Mouse (Mus musculus): ENCODE data around the gene 4930522L14Rik.
"Not testable (repeated sequence)": the region's sequence is repeated elsewhere in the genome, so short reads cannot be mapped to it uniquely, and the experiment has no call there.

Gene 4930522L14Rik

GRCm38 (mm10) chr5:109751391-109752071 lies at the start of gene 4930522L14Rik:
TSS of gene 4930522L14Rik (minus strand) at chr5:109751886.
- DNase-seq (ENCODE audit: low spot score) = peak; percentile 49

GRCm38 (mm10) chr5:109801466-109801865 lies 49.8 kb upstream of the 4930522L14Rik start:
- not testable (repeated sequence) for DNase-seq (ENCODE audit: low spot score)

- not testable (repeated sequence) for DNase-seq (ENCODE audit: low spot score)
These were observed 48.3 kb upstream of the 4930522L14Rik start for GRCm38 (mm10) chr5:109799948-109800347.

DNA sequence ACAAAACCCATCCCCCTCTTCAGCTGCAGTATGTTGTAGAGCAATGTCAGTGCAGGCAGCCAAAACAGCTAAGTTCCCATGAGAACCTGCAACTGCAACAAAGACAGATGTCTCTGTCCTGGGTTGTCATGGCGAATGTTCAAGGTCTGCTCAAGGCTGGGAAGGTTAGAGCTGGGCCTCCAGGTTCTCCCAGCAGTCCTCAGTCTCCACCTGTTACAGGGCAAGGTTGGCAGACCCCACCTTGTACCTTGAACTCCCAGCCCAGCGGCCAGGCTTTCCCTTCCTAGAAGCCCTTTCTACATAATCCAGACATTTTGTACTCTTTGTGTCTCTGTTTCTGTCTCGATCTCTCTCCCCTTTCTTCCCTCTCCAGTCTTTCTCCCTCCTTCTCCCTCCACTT lies 45.3 kb upstream of the 4930522L14Rik start:
- DNase-seq (ENCODE audit: low spot score) = not testable (repeated sequence)

DNA sequence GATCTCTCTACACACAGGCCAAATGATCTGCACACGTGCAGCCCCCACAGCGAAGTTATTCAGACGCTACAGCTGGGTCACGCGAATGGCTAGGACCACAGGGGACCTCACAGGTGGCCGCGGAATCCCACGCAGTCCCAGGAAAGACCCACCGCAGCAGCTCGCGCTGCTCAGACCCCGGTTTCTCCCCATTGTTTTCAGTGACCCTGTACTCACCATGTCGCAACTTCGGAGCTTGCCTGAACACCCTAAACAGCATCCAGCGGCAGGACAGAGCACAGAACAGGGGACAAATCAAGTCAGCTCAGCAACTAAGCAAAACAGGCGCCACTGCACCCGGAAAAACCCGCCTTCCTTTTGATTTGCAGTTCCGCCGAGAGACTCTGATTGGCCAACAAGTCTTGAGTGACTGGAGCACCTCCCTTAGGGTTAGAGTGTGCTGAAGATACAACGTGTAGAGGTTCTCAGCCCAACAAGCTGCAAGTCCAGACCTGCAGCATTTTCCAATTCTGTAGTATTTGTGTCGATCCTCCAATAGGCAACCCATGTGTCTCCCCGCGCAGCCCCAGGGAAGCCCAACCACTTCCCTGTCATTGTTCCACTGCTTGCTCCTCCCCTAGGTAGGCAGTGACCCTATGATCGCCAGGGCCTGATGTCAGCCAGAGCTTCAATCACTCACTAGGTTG lies 44.4 kb upstream of the 4930522L14Rik start:
- peak; percentile 14 for DNase-seq (ENCODE audit: low spot score)

DNA sequence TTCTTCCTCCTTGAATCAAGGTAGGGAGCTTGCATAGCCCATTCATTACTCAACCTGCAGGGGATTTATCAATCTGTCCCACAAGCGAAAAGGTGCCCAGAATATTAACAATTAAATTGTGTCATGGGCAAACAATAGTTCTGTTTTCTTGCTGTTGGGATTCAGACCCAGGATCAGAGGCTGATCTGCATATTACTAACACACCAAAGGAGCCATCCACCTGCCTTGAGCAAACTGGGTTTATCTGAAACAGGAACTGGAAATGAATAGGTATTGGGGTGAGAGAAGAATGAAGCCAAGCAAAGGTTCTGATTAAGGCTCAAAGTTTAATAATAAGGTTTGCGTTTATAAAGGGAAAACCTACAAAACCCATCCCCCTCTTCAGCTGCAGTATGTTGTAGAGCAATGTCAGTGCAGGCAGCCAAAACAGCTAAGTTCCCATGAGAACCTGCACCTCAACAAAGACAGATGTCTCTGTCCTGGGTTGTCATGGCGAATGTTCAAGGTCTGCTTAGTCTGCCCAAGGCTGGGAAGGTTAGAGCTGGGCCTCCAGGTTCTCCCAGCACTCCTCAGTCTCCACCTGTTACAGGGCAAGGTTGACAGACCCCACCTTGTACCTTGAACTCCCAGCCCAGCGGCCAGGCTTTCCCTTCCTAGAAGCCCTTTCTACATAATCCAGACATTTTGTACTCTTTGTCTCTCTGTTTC lies 541 bp upstream of the 4930522L14Rik start:
- DNase-seq (ENCODE audit: low spot score) = not testable (repeated sequence)

GRCm38 (mm10) chr5:109745081-109745480 lies 6.6 kb downstream of the 4930522L14Rik start:
- DNase-seq (ENCODE audit: low spot score) = not testable (repeated sequence)

GRCm38 (mm10) chr5:109717341-109717740 lies 34.3 kb downstream of the 4930522L14Rik start:
- DNase-seq (ENCODE audit: low spot score) = not testable (repeated sequence)

GRCm38 (mm10) chr5:109691205-109691965 lies 60.3 kb downstream of the 4930522L14Rik start:
- DNase-seq (ENCODE audit: low spot score) = not testable (repeated sequence)

DNA sequence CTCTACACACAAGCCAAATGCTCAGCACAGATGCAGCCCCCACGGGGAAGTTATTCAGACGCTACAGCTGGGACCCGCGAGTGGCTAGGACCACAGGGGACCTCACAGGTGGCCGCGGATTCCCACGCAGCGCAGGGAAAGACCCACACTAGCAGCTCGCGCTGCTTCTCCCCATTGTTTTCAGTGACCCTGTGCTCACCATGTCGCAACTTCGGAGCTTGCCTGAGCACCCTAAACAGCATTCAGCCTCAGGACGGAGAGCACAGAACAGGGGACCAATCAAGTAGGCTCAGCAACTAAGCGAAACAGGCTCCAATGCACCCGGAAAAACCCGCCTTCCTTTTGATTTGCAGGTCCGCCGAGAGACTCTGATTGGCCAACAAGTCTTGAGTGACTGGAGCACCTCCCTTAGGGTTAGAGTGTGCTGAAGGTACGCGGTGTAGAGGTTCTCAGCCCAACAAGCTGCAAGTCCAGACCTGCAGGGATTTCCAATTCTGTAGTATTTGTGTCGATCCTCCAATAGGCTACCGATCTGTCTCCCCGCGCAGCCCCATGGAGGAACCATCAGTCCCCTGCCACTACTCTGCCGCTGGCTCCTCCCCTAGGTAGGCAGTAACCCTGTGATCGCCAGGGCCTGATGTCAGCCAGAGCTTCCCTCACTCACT lies 61.0 kb downstream of the 4930522L14Rik start, which contains the start of gene 5430403G16Rik:
5430403G16Rik (minus strand) TSS at position 505 of the 665 bp plus-strand sequence.
- DNase-seq (ENCODE audit: low spot score) = peak; percentile 75
